Mouse (Mus musculus): ENCODE data around the gene Ctdspl. TPM values are rescaled to one million over a fixed set of nuclear protein-coding genes. Genes with fewer than 3 reads are reported as not detected.

Gene Ctdspl
- polyA plus RNA-seq, 1 experiment from 2014 or later = 27.8 TPM

DNA sequence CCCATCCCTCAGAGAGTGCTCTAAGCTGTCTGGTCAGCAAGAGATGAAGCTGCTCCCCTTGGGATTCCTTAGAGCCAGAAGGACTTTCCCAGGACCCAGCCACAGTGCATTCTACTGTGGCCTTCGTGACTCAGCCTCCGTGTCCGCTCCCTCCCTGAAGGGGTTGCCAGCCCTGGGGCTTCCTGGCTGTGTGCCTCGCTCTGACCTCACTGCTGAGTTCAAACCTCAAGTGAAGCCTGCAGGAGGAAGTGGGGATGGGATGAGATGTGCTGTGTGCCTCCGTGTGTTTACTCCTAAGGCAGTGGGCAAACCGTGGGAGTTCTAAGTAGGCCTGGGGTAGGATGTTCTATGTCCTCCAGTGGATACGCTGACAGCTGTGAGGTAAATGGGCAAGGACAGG, 109.6 kb downstream of the Ctdspl start:
- H3K9me3 ChIP-seq (ENCODE audit: low read length) = no peaks in the 10 kb centered on the region
- no peaks in the 10 kb centered on the region for H3K4me1 ChIP-seq (ENCODE audit: insufficient read depth, low read depth, low read length)
- H3K4me3 ChIP-seq (ENCODE audit: low read depth, low read length) = no peak overlapping the region
- H3K27ac ChIP-seq (ENCODE audit: low read length) = no peak overlapping the region
- no peak for TF ChIP-seq EP300 (IDR thresholded peaks at IDR 0.05)
- TF ChIP-seq CTCF (IDR thresholded peaks at IDR 0.05) = no peak
- no peak for DNase-seq (ENCODE audit: low spot score)
- WGBS = 43% methylated on average over 7 of the region's 7 CpGs
- H3K4me2 ChIP-seq (replicated peaks; ENCODE audit: low read depth, low read length) = no peak overlapping the region
- peak; percentile 47 for ATAC-seq
- no peak overlapping the region for H3K9ac ChIP-seq (replicated peaks; ENCODE audit: low read depth)
- H3K27me3 ChIP-seq (replicated peaks; ENCODE audit: insufficient read depth, low read length) = no peaks in the 10 kb centered on the region
- H3K36me3 ChIP-seq (ENCODE audit: insufficient read depth, low read length) = peaks cover 8% of the 10 kb centered on the region; the same call in 1 of the 2 replicates

DNA sequence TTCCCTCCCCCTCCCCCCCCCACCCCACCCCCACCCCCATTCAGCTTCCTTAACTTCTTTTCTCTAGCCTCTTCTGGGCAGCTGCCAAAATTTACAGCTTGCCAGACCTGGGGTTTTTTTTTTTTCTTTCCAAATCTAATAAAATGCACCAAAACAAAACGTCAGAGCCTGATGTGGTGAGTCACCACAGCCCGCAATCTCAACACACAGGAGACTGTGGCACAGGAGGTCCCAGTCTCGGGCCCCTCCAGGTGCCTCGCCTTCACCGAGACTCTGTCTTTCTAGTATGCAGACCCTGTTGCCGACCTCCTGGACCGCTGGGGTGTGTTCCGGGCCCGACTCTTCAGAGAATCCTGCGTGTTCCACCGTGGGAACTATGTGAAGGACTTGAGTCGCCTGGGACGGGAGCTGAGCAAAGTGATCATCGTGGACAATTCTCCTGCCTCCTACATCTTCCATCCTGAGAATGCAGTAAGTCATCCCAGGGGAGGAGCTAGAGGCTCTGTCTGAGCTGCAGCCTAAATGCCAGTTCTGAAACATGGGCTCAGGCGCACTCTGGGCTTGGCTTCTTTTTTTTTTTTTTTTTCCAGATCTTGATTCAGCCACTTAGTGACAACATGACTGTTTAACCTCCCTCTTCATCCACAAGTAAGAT, 111.0 kb downstream of the Ctdspl start:
- H3K27ac ChIP-seq (ENCODE audit: low read length) = no peak overlapping the region
- no peak for ATAC-seq

DNA sequence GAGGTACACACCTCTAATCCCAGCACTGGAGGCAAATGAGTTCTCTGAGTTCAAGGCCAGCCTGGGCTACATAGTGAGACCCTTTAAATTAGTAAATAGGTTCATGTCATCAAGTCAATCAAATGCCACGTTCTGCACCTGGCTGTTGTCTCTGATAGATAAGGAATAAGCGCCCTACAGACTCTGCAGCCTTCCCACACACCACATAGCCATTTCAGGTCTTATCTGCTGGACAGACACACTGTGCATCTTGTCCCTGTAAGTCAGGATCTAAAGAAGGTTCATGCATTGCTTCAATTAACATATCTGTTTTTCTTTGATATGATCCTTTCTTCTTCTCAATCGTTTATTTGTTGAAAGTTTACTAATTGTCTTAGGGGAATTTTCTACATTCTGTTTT, 112.3 kb downstream of the Ctdspl start:
- TF ChIP-seq EP300 (IDR thresholded peaks at IDR 0.05) (no peak), CTCF (IDR thresholded peaks at IDR 0.05) (no peak)
- Histone ChIP-seq H3K36me3 (ENCODE audit: insufficient read depth, low read length) (peaks cover 18% of the 10 kb centered on the region; the same call in 1 of the 2 replicates), H3K27me3 (replicated peaks; ENCODE audit: insufficient read depth, low read length) (no peaks in the 10 kb centered on the region), H3K9ac (replicated peaks; ENCODE audit: low read depth) (no peak overlapping the region), H3K4me2 (replicated peaks; ENCODE audit: low read depth, low read length) (no peak overlapping the region), H3K27ac (ENCODE audit: low read length) (no peak overlapping the region), H3K9me3 (ENCODE audit: low read length) (no peaks in the 10 kb centered on the region), H3K4me1 (ENCODE audit: insufficient read depth, low read depth, low read length) (no peaks in the 10 kb centered on the region), H3K4me3 (ENCODE audit: low read depth, low read length) (no peak overlapping the region)
- DNase-seq (ENCODE audit: low spot score) (no peak), ATAC-seq (no peak)
- 88% methylated on average over 3 of the region's 3 CpGs for WGBS

More for the DNA sequence above, 111.0 kb downstream of the Ctdspl start:
- 64% methylated on average over 15 of the region's 15 CpGs for WGBS
- Histone ChIP-seq H3K4me1 (ENCODE audit: insufficient read depth, low read depth, low read length) (no peaks in the 10 kb centered on the region), H3K4me2 (replicated peaks; ENCODE audit: low read depth, low read length) (no peak overlapping the region), H3K4me3 (ENCODE audit: low read depth, low read length) (no peak overlapping the region), H3K9me3 (ENCODE audit: low read length) (no peaks in the 10 kb centered on the region), H3K27me3 (replicated peaks; ENCODE audit: insufficient read depth, low read length) (no peaks in the 10 kb centered on the region), H3K36me3 (ENCODE audit: insufficient read depth, low read length) (peaks cover 18% of the 10 kb centered on the region; the same call in 1 of the 2 replicates), H3K9ac (replicated peaks; ENCODE audit: low read depth) (no peak overlapping the region)
- TF ChIP-seq CTCF (IDR thresholded peaks at IDR 0.05) (no peak), EP300 (IDR thresholded peaks at IDR 0.05) (no peak)
- DNase-seq (ENCODE audit: low spot score) = no peak

DNA sequence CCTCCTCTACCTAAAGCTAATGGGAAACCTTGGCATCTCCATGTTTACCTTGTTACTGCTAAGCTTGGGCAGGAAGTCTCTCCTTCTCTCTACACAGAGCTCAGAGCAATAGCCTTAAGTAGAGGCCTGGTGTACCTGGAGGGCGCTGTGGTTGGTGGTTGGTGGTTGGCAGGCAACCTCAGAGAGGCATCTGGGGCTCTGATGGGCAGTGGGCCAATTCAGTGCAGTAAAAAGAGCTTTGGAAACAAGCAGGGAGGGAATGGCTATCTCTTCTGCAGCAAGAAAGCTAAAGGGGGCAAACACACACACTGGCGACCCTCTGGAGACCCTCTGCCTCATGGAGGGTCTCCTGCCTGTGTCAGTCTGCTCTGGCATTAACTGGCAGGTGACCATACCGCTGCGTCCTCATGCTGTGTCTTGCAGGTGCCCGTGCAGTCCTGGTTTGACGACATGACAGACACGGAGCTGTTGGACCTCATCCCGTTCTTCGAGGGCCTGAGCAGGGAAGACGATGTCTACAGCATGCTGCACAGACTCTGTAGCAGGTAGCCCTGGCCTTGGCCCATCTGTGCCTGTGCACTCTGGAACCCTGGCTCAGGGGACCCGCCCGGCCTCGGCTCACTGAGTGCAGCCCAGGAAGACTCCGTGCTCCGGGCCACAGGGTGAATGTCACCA, 114.0 kb downstream of the Ctdspl start:
- H3K27ac ChIP-seq (ENCODE audit: low read length) = no peak overlapping the region
- DNase-seq (ENCODE audit: low spot score) (no peak), ATAC-seq (no peak)
- H3K9ac ChIP-seq (replicated peaks; ENCODE audit: low read depth) = no peak overlapping the region
- H3K4me3 ChIP-seq (ENCODE audit: low read depth, low read length) = no peak overlapping the region
- H3K4me2 ChIP-seq (replicated peaks; ENCODE audit: low read depth, low read length) = no peak overlapping the region
- TF ChIP-seq EP300 (IDR thresholded peaks at IDR 0.05) = no peak
- no peak for TF ChIP-seq CTCF (IDR thresholded peaks at IDR 0.05)
- no peaks in the 10 kb centered on the region for H3K9me3 ChIP-seq (ENCODE audit: low read length)
- WGBS = 85% methylated on average over 15 of the region's 15 CpGs
- no peaks in the 10 kb centered on the region for H3K27me3 ChIP-seq (replicated peaks; ENCODE audit: insufficient read depth, low read length)
- peaks cover 18% of the 10 kb centered on the region; the same call in 1 of the 2 replicates for H3K36me3 ChIP-seq (ENCODE audit: insufficient read depth, low read length)
- H3K4me1 ChIP-seq (ENCODE audit: insufficient read depth, low read depth, low read length) = no peaks in the 10 kb centered on the region

DNA sequence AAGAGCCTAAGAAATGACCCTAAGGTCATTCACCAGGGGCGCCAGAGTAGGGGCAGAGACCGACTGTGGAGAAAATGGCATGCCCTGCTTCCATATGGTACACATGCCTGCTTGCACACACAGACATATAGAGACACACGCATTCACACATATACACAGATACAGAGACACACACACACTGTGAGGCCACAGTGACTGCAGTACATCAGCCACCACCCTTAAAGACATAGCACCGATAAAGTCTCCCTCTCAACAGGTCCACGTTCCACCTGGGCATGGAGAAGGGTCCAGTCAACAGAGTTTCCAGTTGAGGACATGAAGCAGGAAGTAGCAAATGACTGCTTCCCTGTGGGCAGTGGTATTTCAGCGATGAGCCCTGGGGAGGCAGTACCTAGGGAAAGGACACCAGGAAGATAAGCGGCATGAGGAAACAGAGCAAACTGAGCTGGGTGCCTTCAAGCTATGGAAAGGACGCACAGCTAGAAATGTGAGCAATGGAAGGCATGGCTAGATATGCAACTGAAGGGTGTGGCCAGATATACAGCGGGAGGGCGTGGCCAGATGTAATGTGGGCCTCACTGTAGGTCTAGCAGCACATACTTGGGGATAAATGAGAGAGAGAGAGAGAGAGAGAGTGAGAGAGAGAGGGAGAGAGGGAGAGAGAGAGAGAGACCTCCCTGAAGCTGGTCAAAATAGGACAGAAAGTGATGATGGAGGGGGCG, 122.1 kb downstream of the Ctdspl start:
- no peak for ATAC-seq

DNA sequence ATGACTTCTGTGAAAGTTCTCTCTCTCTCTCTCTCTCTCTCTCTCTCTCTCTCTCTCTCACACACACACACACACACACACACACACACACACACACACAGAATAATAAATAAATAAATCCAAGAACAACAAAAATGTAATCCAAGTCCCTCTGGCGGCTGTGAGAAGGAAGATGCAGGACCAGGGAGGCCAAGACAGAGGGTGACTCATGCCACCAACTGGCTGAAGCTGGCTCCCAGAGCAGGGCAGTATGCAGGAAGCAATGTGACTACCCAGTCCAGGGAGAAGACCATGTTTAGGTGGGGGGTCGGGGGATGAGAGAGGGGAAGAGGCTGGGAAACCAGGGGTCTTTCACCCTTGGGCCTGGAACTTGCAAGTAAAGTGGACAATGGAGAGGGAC, 124.9 kb downstream of the Ctdspl start:
- 55% methylated on average over 2 of the region's 2 CpGs for WGBS
- Histone ChIP-seq H3K4me2 (replicated peaks; ENCODE audit: low read depth, low read length) (no peak overlapping the region), H3K27me3 (replicated peaks; ENCODE audit: insufficient read depth, low read length) (no peaks in the 10 kb centered on the region), H3K9ac (replicated peaks; ENCODE audit: low read depth) (no peak overlapping the region), H3K27ac (ENCODE audit: low read length) (no peak overlapping the region), H3K9me3 (ENCODE audit: low read length) (no peaks in the 10 kb centered on the region), H3K4me1 (ENCODE audit: insufficient read depth, low read depth, low read length) (peaks cover 13% of the 10 kb centered on the region; the same call in 1 of the 2 replicates), H3K4me3 (ENCODE audit: low read depth, low read length) (no peak overlapping the region), H3K36me3 (ENCODE audit: insufficient read depth, low read length) (no peaks in the 10 kb centered on the region)
- ATAC-seq (peak; percentile 35), DNase-seq (ENCODE audit: low spot score) (peak; percentile 75)
- TF ChIP-seq CTCF (IDR thresholded peaks at IDR 0.05) = peak; percentile 67
- TF ChIP-seq EP300 (IDR thresholded peaks at IDR 0.05) = no peak

More for the DNA sequence above, 122.1 kb downstream of the Ctdspl start:
- no peak overlapping the region for H3K9ac ChIP-seq (replicated peaks; ENCODE audit: low read depth)
- 64% methylated on average over 11 of the region's 11 CpGs for WGBS
- H3K9me3 ChIP-seq (ENCODE audit: low read length) = no peaks in the 10 kb centered on the region
- DNase-seq (ENCODE audit: low spot score) = no peak
- H3K4me1 ChIP-seq (ENCODE audit: insufficient read depth, low read depth, low read length) = peaks cover 10% of the 10 kb centered on the region; the same call in 1 of the 2 replicates
- H3K27me3 ChIP-seq (replicated peaks; ENCODE audit: insufficient read depth, low read length) = no peaks in the 10 kb centered on the region
- H3K36me3 ChIP-seq (ENCODE audit: insufficient read depth, low read length) = no peaks in the 10 kb centered on the region
- no peak overlapping the region for H3K4me3 ChIP-seq (ENCODE audit: low read depth, low read length)
- TF ChIP-seq EP300 (IDR thresholded peaks at IDR 0.05) (no peak), CTCF (IDR thresholded peaks at IDR 0.05) (no peak)
- H3K27ac ChIP-seq (ENCODE audit: low read length) = no peak overlapping the region
- no peak overlapping the region for H3K4me2 ChIP-seq (replicated peaks; ENCODE audit: low read depth, low read length)
